Mouse (Mus musculus): ENCODE measurements around the gene Vps13c.

Vps13c gene

GRCm38 (mm10) chr9:68006566-68006965 lies 166.4 kb downstream of the Vps13c start:
- no peak for ATAC-seq (ENCODE audit: insufficient number of reproducible peaks, low FRiP score, low TSS enrichment)

- peak; percentile 78 for ATAC-seq (ENCODE audit: insufficient number of reproducible peaks, low FRiP score, low TSS enrichment)
Measured at GRCm38 (mm10) chr9:68014991-68015396, 174.8 kb downstream of the Vps13c start.

- ATAC-seq (ENCODE audit: insufficient number of reproducible peaks, low FRiP score, low TSS enrichment) = no peak
Measured at GRCm38 (mm10) chr9:68016255-68016954, 176.2 kb downstream of the Vps13c start.

DNA sequence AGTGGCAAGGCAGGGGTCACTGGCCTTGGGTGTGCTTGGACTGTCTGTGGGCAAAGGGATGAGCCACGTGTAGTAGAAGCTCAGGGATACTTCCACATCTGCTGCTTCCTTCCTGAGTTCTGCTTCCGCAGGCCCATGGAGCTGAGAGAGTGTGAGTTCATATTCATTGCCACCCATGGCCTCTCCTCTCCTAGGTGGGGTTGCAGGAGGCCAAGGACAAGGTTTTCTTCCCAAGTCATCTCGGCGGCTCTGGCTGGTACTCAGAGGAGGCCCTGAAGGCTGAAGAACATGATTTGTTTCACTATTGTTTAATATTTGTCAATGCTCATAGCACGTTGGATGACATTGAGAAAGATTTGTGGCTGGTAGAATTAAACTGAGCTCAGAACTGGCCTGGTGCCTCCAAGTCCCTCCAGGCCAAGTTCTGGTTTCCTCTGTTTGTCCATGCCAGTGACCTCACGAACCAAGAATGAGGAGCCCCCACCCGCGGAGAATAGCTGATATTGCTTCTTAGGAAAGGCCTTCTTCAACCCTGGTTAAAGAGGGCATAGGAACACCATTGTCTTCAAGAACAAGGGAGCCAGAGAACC lies 180.7 kb downstream of the Vps13c start:
- no peak for ATAC-seq (ENCODE audit: insufficient number of reproducible peaks, low FRiP score, low TSS enrichment)

DNA sequence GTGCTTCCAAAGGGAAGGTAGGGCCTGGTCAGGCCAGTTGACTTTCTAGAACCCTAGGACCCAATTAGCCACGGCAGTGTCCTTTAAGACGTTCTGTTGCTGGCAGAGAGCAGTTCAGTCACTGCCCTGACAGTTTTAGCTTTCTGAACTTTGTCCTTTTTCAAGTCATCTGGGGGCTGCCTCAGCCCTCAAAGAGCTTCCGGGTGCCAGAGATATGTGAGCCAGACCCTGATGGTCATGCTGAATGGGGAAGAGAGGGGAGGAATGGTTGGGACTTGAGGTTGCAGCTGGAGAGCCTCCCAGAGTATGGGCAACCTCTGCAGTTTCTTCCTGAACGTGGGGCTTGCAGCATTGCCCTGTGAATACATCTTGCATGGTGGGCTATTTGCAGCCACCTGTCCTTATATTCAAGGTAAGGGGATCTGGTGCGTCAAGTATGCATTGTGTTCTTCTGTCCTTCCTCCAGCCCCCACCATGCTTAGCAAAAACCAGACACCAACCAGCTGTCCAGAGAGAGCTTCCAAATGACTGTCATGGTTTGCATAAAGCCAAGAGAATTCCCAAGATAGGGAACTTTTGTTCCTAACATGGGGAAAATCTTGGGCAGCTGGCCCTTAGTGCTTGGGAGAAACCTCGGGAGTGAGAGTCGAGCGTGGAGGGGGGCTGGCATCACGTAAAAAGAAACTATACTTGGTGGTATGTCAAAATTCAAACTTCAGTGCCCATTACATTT lies 182.3 kb downstream of the Vps13c start:
- no peak for ATAC-seq (ENCODE audit: insufficient number of reproducible peaks, low FRiP score, low TSS enrichment)

DNA sequence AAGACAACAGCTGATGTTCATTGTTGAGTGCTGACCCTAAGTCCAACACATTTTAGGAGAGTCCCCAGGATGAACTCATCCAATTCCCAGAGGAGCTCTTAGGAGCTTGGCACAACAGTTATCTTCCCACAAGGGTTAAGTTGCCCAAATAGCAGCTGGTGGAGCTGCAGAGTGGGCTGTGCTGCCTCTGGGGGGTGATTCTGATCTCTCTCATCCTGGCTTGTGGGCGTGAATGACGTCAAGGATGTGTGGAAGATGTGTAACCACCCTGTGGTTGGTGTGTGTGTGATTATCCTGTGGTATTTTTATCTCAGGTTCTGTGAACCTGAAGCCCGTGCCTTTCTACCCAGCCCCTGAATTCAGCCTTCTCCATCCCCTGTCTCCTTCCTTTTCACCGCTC lies 188.4 kb downstream of the Vps13c start:
- no peak for ATAC-seq (ENCODE audit: insufficient number of reproducible peaks, low FRiP score, low TSS enrichment)

- no peak for ATAC-seq (ENCODE audit: insufficient number of reproducible peaks, low FRiP score, low TSS enrichment)
Measured at GRCm38 (mm10) chr9:68033771-68034170, 193.6 kb downstream of the Vps13c start.
